Mouse (Mus musculus): ENCODE measurements around the gene Ppp1r9b.
"Not testable (repeated sequence)": the region's sequence is repeated elsewhere in the genome, so short reads cannot be mapped to it uniquely, and the experiment has no call there.

DNA sequence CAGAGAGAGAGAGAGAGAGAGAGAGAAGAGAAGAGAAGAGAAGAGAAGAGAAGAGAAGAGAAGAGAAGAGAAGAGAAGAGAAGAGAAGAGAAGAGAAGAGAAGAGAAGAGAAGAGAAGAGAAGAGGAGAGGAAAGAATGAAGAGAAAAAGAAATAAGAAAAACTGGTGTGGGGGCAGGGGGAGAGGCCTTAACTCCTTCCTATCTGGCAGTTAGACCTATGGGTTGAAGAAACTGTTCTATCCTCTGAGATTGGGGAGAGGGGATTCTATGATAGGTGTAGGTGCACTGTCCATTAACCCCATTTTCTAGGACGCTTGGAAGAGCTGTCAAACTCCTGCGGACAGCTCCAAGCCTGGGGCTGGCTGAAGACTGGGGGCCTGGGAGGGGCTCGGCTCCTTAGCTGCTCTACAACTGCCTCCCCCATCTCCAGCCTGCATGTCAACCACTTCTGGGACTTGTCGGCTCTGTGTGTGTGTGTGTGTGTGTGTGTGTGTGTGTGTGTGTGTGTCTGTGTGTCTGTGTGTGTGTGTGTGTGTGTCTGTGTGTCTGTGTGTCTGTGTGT, 20.1 kb downstream of the Ppp1r9b start:
- not testable (repeated sequence) for TF ChIP-seq CTCF (IDR thresholded peaks at IDR 0.05; ENCODE audit: extremely low read depth, insufficient read length, insufficient replicate concordance, low read depth, low read length); POLR2A (IDR thresholded peaks at IDR 0.05; ENCODE audit: low read depth, low read length)
